Mouse (Mus musculus): ENCODE results near the gene Serpina3n. TPM values are rescaled to one million over a fixed set of nuclear protein-coding genes. Genes with fewer than 3 reads are reported as not detected.

Gene Serpina3n
- polyA plus RNA-seq, 1 experiment, result not detected

GRCm38 (mm10) chr12:104403968-104404367, 2.6 kb upstream of the Serpina3n start:
- H3K36me3 ChIP-seq (ENCODE audit: control insufficient read depth), result no peaks in the 10 kb centered on the region
- TF ChIP-seq TAL1 (IDR thresholded peaks at IDR 0.05; ENCODE audit: low read length), result no peak
- TF ChIP-seq GATA1 (IDR thresholded peaks at IDR 0.05; ENCODE audit: low read length), result no peak
- no peaks in the 10 kb centered on the region for H3K4me1 ChIP-seq (ENCODE audit: control insufficient read depth)
- no peaks in the 10 kb centered on the region for H3K9me3 ChIP-seq (ENCODE audit: control insufficient read depth, low read length)
- H3K4me3 ChIP-seq (replicated peaks), result no peak overlapping the region
- no peaks in the 10 kb centered on the region for H3K27me3 ChIP-seq (ENCODE audit: control insufficient read depth)

DNA sequence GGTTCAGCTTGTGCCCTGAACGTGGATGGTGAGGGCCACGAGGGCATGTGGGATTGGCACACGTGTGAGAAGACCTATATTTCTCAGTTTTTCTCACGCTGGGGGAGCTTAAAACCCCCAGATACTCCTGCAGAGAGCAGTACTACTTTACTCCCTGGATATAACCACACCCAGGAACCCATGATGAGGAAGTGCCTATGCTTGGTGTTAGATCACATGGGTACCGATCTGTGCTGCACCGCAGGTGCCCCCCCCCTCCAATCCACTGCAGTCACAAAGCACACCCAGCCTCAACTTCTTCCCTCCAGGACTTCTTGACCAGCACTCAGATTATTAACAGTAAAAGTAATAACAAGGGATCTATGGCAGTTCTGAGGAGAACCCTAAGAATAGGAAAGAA, 6.0 kb downstream of the Serpina3n start:
- Histone ChIP-seq H3K36me3 (ENCODE audit: control insufficient read depth) (no peaks in the 10 kb centered on the region), H3K4me3 (replicated peaks) (no peak overlapping the region), H3K9me3 (ENCODE audit: control insufficient read depth, low read length) (no peaks in the 10 kb centered on the region), H3K27me3 (ENCODE audit: control insufficient read depth) (no peaks in the 10 kb centered on the region), H3K4me1 (ENCODE audit: control insufficient read depth) (no peaks in the 10 kb centered on the region)
- no peak for TF ChIP-seq GATA1 (IDR thresholded peaks at IDR 0.05; ENCODE audit: low read length)

- Histone ChIP-seq H3K4me1 (ENCODE audit: control insufficient read depth) (no peaks in the 10 kb centered on the region), H3K36me3 (ENCODE audit: control insufficient read depth) (no peaks in the 10 kb centered on the region), H3K27me3 (ENCODE audit: control insufficient read depth) (no peaks in the 10 kb centered on the region), H3K4me3 (replicated peaks) (no peak overlapping the region), H3K9me3 (ENCODE audit: control insufficient read depth, low read length) (no peaks in the 10 kb centered on the region)
- TF ChIP-seq GATA1 (IDR thresholded peaks at IDR 0.05; ENCODE audit: low read length) (no peak), TAL1 (IDR thresholded peaks at IDR 0.05; ENCODE audit: low read length) (no peak)
Observed at GRCm38 (mm10) chr12:104414576-104414975, 8.0 kb downstream of the Serpina3n start.

DNA sequence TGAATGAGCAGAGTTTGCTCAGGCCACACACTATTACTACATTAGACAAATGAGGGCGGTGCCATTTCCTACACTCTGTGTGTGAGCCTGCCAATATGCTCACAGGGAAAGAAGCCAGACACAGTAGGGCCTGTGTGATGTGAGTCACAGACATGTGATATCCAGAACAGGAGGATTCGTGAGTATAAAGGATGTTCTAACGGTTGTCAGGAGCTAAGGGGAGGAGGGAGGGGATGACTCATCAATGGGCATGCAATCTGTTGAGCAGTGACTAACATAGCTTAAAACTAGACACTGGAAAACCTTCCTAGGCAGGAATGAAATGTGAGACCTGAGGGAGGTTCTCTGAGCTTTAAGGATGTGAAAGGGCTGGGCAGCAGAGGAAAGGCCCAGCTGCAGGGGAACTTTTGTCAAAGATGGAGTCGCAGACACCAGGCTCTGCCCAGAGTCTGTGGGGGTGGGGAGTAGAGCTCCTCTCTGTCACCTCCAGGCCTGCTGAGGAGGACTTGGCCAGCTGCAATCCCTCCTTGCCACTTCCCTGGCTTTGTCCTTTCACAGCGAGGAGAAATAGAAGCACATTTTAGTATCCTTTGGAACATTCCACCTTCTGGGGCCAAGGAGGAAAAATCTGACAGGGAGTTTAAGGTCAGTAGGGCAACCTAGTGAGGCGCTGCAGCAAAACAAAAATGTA, 9.2 kb downstream of the Serpina3n start:
- TF ChIP-seq GATA1 (IDR thresholded peaks at IDR 0.05; ENCODE audit: low read length), result no peak
- no peak for TF ChIP-seq TAL1 (IDR thresholded peaks at IDR 0.05; ENCODE audit: low read length)
- H3K27me3 ChIP-seq (ENCODE audit: control insufficient read depth), result no peaks in the 10 kb centered on the region
- H3K9me3 ChIP-seq (ENCODE audit: control insufficient read depth, low read length), result no peaks in the 10 kb centered on the region
- H3K36me3 ChIP-seq (ENCODE audit: control insufficient read depth), result no peaks in the 10 kb centered on the region
- no peaks in the 10 kb centered on the region for H3K4me1 ChIP-seq (ENCODE audit: control insufficient read depth)
- no peak overlapping the region for H3K4me3 ChIP-seq (replicated peaks)

DNA sequence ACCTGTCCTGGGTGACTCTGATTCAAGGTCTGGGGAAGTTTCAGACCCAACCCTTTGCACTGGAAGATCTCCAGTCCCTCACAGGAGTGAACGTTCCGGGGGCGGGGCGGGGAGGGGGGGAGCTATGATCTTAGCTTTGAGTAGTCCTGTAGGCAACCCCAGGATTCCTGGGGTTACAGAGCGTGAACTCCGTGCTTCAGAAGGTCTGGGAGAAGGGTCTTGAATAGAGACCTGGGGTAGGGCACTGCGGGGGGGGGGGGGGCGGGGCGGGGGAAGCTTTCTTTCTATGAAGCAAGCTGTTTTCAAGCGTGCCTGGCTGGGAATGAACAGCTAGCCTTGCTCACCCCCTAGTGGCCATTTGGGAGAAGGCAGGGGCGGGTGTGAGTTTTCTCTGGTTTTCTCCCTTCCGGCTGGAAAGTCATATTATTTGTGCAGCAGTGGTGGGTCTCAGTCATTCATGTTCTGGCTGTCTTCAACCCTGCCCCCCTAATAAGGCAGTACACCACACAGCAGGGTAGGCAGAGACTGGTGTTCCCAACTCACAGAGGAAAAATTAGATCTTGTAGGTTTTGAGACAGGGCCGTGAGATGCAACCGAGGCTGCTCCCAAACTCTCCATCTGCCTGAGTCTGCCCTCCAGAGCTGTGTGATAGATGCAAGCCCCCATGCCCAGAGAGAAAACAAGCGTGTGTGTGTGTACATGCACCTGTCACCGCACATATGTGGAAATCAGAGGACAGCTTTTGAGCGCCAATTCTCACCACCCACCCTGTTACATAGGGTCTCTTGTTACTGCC, 12.0 kb downstream of the Serpina3n start:
- TF ChIP-seq TAL1 (IDR thresholded peaks at IDR 0.05; ENCODE audit: low read length), result no peak
- Histone ChIP-seq H3K9me3 (ENCODE audit: control insufficient read depth, low read length) (no peaks in the 10 kb centered on the region), H3K27me3 (ENCODE audit: control insufficient read depth) (no peaks in the 10 kb centered on the region), H3K4me3 (replicated peaks) (no peak overlapping the region), H3K4me1 (ENCODE audit: control insufficient read depth) (no peaks in the 10 kb centered on the region), H3K36me3 (ENCODE audit: control insufficient read depth) (no peaks in the 10 kb centered on the region)

- TF ChIP-seq GATA1 (IDR thresholded peaks at IDR 0.05; ENCODE audit: low read length), result no peak
- no peak for TF ChIP-seq TAL1 (IDR thresholded peaks at IDR 0.05; ENCODE audit: low read length)
- Histone ChIP-seq H3K4me1 (ENCODE audit: control insufficient read depth) (no peaks in the 10 kb centered on the region), H3K9me3 (ENCODE audit: control insufficient read depth, low read length) (no peaks in the 10 kb centered on the region), H3K36me3 (ENCODE audit: control insufficient read depth) (no peaks in the 10 kb centered on the region), H3K4me3 (replicated peaks) (no peak overlapping the region), H3K27me3 (ENCODE audit: control insufficient read depth) (no peaks in the 10 kb centered on the region)
Observed at GRCm38 (mm10) chr12:104419136-104419462, 12.6 kb downstream of the Serpina3n start.

GRCm38 (mm10) chr12:104422615-104423392, 16.3 kb downstream of the Serpina3n start:
- H3K27me3 ChIP-seq (ENCODE audit: control insufficient read depth), result no peaks in the 10 kb centered on the region
- no peaks in the 10 kb centered on the region for H3K4me1 ChIP-seq (ENCODE audit: control insufficient read depth)
- no peak for TF ChIP-seq GATA1 (IDR thresholded peaks at IDR 0.05; ENCODE audit: low read length)
- no peak for TF ChIP-seq TAL1 (IDR thresholded peaks at IDR 0.05; ENCODE audit: low read length)
- no peaks in the 10 kb centered on the region for H3K9me3 ChIP-seq (ENCODE audit: control insufficient read depth, low read length)
- H3K36me3 ChIP-seq (ENCODE audit: control insufficient read depth), result no peaks in the 10 kb centered on the region
- no peak overlapping the region for H3K4me3 ChIP-seq (replicated peaks)

DNA sequence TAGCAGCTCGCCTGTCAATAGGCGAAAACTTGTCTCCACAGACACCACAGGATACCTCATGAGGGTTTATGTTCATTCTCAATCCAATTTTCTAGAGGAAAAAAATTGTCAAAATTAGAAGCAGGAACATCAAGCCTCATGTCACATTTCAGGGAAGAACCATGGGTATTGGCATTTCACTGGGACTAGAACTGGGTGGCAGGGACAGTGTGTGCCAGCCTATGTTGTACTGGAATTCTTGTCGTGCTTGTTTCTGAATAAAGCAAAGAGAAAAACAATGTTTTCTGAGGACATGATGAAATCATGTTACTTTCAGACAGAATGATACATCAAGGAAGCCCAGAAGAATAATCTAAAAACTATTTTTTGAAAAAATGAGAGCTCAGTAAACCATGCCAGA, 19.1 kb downstream of the Serpina3n start:
- no peaks in the 10 kb centered on the region for H3K27me3 ChIP-seq (ENCODE audit: control insufficient read depth)
- H3K4me3 ChIP-seq (replicated peaks), result no peak overlapping the region
- TF ChIP-seq TAL1 (IDR thresholded peaks at IDR 0.05; ENCODE audit: low read length) (no peak), GATA1 (IDR thresholded peaks at IDR 0.05; ENCODE audit: low read length) (no peak)
- H3K4me1 ChIP-seq (ENCODE audit: control insufficient read depth), result no peaks in the 10 kb centered on the region
- no peaks in the 10 kb centered on the region for H3K36me3 ChIP-seq (ENCODE audit: control insufficient read depth)
- no peaks in the 10 kb centered on the region for H3K9me3 ChIP-seq (ENCODE audit: control insufficient read depth, low read length)

DNA sequence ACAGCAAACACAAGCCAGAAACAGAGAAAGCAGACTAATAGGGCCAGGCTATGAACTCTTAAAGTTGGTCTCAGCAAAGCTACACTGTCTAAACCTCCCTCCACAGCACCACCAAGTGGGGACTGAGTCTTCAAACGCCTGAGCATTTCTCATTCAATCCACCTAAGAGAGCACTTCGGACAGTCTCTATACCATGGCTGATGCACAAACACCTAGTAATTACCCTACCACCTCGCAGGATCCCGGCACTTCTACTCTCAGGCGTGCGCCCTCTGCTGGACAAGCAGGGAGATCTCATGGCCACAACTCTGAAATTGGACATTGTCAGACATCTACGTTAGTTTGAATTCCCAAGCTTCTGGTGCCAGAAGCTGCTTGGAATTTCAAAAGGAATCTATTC, 20.4 kb downstream of the Serpina3n start:
- Histone ChIP-seq H3K4me3 (replicated peaks) (no peak overlapping the region), H3K4me1 (ENCODE audit: control insufficient read depth) (no peaks in the 10 kb centered on the region), H3K9me3 (ENCODE audit: control insufficient read depth, low read length) (no peaks in the 10 kb centered on the region), H3K36me3 (ENCODE audit: control insufficient read depth) (no peaks in the 10 kb centered on the region), H3K27me3 (ENCODE audit: control insufficient read depth) (no peaks in the 10 kb centered on the region)
- TF ChIP-seq TAL1 (IDR thresholded peaks at IDR 0.05; ENCODE audit: low read length), result no peak
- no peak for TF ChIP-seq GATA1 (IDR thresholded peaks at IDR 0.05; ENCODE audit: low read length)
